Mouse (Mus musculus): Measurements from ENCODE around the gene Pgm5. TPM values are rescaled to one million over a fixed set of nuclear protein-coding genes. Genes with fewer than 3 reads are reported as not detected.

Gene Pgm5
- 1 to 10 TPM; 3.1 to 4.3 TPM for total RNA-seq (2021)

- intact Hi-C loops (cut with DNase I) = no loop called here
- peak in 1 of 2 experiments; percentile 58 for DNase-seq (ENCODE audit: extremely low spot score in 1 of 2, low spot score in 2 of 2)
These were observed at the start of gene Pgm5 for GRCm38 (mm10) chr19:24861612-24862451. Pgm5 (minus strand) TSS chr19:24861855.

GRCm38 (mm10) chr19:24908385-24909155, 46.9 kb upstream of the Pgm5 start:
- intact Hi-C loops (cut with DNase I) = no loop called here
- no peak for DNase-seq (ENCODE audit: extremely low spot score in 1 of 2, low spot score in 2 of 2)

- intact Hi-C loops (cut with DNase I) = no loop called here
These were observed 46.0 kb upstream of the Pgm5 start for GRCm38 (mm10) chr19:24907655-24908054.

GRCm38 (mm10) chr19:24902821-24903220, 41.2 kb upstream of the Pgm5 start:
- no peak for DNase-seq (ENCODE audit: extremely low spot score in 1 of 2, low spot score in 2 of 2)
- intact Hi-C loops (cut with DNase I) = no loop called here

More at GRCm38 (mm10) chr19:24907655-24908054, 46.0 kb upstream of the Pgm5 start:
- DNase-seq (ENCODE audit: extremely low spot score in 1 of 2, low spot score in 2 of 2) = no peak

- intact Hi-C loops (cut with DNase I) = no loop called here
- no peak for DNase-seq (ENCODE audit: extremely low spot score in 1 of 2, low spot score in 2 of 2)
These were observed 40.6 kb upstream of the Pgm5 start for GRCm38 (mm10) chr19:24902256-24902655.

GRCm38 (mm10) chr19:24901666-24902065, 40.0 kb upstream of the Pgm5 start:
- no peak for DNase-seq (ENCODE audit: extremely low spot score in 1 of 2, low spot score in 2 of 2)
- intact Hi-C loops (cut with DNase I) = no loop called here

GRCm38 (mm10) chr19:24900581-24901220, 39.0 kb upstream of the Pgm5 start, which contains the start of gene Foxd4:
Foxd4 (minus strand) TSS chr19:24901197.
- DNase-seq (ENCODE audit: extremely low spot score in 1 of 2, low spot score in 2 of 2) = no peak
- intact Hi-C loops (cut with DNase I) = no loop called here

- intact Hi-C loops (cut with DNase I) = loop anchor here (5.0 to 10.0 kb wide), 2 partner anchors 705 to 772 kb away; partner anchors contain the start of gene Dmrt2
- no peak for DNase-seq (ENCODE audit: extremely low spot score in 1 of 2, low spot score in 2 of 2)
These were observed 38.2 kb upstream of the Pgm5 start for GRCm38 (mm10) chr19:24899578-24900544.

- intact Hi-C loops (cut with DNase I) = loop anchor here (5.0 to 10.0 kb wide), 2 partner anchors 706 to 773 kb away; partner anchors contain the start of gene Dmrt2
- no peak for DNase-seq (ENCODE audit: extremely low spot score in 1 of 2, low spot score in 2 of 2)
These were observed 37.3 kb upstream of the Pgm5 start for GRCm38 (mm10) chr19:24898737-24899577.

- intact Hi-C loops (cut with DNase I) = loop anchor here (5.0 to 10.0 kb wide), 2 partner anchors 707 to 774 kb away; partner anchors contain the start of gene Dmrt2
- DNase-seq (ENCODE audit: extremely low spot score in 1 of 2, low spot score in 2 of 2) = no peak
These were observed 36.5 kb upstream of the Pgm5 start for GRCm38 (mm10) chr19:24897896-24898736.

GRCm38 (mm10) chr19:24897006-24897895, 35.6 kb upstream of the Pgm5 start:
- intact Hi-C loops (cut with DNase I) = loop anchor here (5.0 to 10.0 kb wide), 2 partner anchors 708 to 775 kb away; partner anchors contain the start of gene Dmrt2
- DNase-seq (ENCODE audit: extremely low spot score in 1 of 2, low spot score in 2 of 2) = peak in 1 of 2 experiments; percentile 57

- DNase-seq (ENCODE audit: extremely low spot score in 1 of 2, low spot score in 2 of 2) = no peak
- intact Hi-C loops (cut with DNase I) = loop anchor here (5.0 to 10.0 kb wide), 2 partner anchors 708 to 776 kb away; partner anchors contain the start of gene Dmrt2
These were observed 34.9 kb upstream of the Pgm5 start for GRCm38 (mm10) chr19:24896536-24896935.

- intact Hi-C loops (cut with DNase I) = loop anchor here (5.0 kb wide), 1 partner anchor 590 kb away; no protein-coding TSS in a partner anchor
- DNase-seq (ENCODE audit: extremely low spot score in 1 of 2, low spot score in 2 of 2) = no peak
These were observed 25.2 kb upstream of the Pgm5 start for GRCm38 (mm10) chr19:24886888-24887287.

- peak; percentile 47 to 50 for DNase-seq (ENCODE audit: extremely low spot score in 1 of 2, low spot score in 2 of 2)
- intact Hi-C loops (cut with DNase I) = loop anchor here (5.0 kb wide), 1 partner anchor 588 kb away; no protein-coding TSS in a partner anchor
These were observed 23.8 kb upstream of the Pgm5 start for GRCm38 (mm10) chr19:24885504-24885903.

GRCm38 (mm10) chr19:24881237-24881636, 19.6 kb upstream of the Pgm5 start:
- intact Hi-C loops (cut with DNase I) = no loop called here
- DNase-seq (ENCODE audit: extremely low spot score in 1 of 2, low spot score in 2 of 2) = no peak
